Mouse (Mus musculus) lung, adult 2 months (tissue): ENCODE measurements around the gene Tbck.

Source experiments
- CTCF ChIP-seq: fragments of 200-500 bp; IDR thresholded peaks from 2 replicates; pipeline ENCODE4 v1.5.1; 2011; ENCODE audit warnings: mild to moderate bottlenecking, low read length, control low read depth; ENCODE audit not compliant: insufficient read depth
- POLR2A ChIP-seq: fragments of 200-500 bp; IDR thresholded peaks from 2 replicates; pipeline ENCODE4 v1.6.1; 2011; ENCODE audit warnings: low read depth, mild to moderate bottlenecking, control low read depth, low read length, borderline replicate concordance; ENCODE audit errors: extremely low read depth

DNA sequence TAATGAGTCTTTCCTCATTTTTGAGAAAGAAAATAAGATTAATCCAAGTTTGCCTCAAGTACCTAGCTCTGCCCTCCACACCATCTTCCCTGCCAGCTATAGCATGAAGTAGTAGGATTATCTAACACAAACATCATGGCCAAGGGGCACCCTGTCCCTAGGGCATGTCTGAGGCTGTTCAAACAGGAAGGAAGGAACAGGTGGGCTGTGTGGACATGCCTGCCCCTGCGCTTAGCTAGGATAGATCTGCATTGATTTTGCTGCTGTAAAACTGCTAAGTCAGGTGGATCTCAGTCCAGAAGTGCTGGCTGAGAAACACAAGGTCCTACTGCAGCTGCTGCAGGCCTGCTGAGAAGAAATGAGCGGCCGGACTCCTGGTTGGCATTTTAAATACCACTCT lies 129.2 kb downstream of the Tbck start:
- TF ChIP-seq POLR2A (no peak), CTCF (no peak)
